Mouse (Mus musculus): ENCODE measurements around the gene Heatr4.
"Not testable (repeated sequence)": the region's sequence is repeated elsewhere in the genome, so short reads cannot be mapped to it uniquely, and the experiment has no call there.

Heatr4 gene

DNA sequence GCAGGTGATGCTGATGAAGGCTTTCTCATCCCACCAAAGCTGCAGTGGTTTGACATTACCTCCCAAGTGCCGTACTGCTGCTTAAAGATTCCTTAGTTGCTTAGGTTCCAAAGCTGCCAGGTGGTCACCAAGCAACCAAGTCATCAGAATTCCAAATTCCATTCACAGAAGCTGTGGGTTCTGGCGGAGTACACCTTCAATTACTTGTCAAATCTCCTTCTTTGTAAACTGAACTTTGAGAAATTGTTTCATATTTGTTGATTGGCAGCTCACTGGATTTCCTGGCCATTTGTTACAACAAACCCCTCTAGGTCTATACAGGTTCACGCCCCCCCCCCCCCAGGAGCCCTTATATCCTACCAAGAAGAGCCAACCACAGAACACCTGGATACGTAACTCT is at the start of gene Heatr4:
Gene Heatr4 (minus strand): TSS at position 101 of the 400 bp plus-strand sequence.
- DNase-seq (ENCODE audit: low read depth, low spot score): no peak

DNA sequence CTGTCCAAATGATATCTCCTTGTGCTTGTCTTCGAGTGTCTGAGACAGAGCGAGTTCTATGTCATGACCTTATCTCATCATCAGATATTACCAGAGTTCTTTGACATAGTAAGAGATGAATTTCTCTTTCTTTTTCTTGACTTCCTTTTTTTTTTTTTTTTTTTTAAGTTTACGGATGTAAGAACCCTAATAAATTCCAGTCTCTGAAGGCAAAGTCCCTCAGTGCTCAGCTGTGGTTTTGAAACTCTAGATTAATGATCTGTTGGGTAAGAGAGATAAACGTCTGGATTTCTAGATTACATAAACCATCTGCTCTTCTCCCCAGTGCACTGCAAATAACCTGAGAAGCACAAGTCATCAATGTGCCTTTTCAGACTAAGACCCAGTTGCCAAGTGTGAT is 49.5 kb upstream of the Heatr4 start:
- no peak for DNase-seq (ENCODE audit: low read depth, low spot score)

DNA sequence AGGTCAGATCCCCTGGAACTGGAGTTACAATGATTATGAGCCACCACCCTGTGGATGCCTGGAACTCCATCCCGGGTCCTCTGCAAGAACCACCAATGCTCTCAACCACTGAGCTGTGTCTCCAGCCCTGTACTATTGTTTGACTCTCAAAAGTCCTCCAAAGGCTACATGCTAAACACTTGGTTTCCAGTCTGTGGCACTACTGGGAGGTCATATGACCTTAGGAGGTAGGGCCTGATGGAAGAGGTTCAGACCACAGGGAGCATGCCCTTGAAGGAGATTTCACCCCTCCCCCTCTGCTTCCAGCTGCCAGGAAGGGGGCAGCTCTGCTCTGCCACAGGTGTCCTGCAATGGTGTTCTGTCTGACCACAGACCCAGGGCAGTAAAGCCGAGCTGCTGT is 48.6 kb upstream of the Heatr4 start:
- DNase-seq (ENCODE audit: low read depth, low spot score): not testable (repeated sequence)

DNA sequence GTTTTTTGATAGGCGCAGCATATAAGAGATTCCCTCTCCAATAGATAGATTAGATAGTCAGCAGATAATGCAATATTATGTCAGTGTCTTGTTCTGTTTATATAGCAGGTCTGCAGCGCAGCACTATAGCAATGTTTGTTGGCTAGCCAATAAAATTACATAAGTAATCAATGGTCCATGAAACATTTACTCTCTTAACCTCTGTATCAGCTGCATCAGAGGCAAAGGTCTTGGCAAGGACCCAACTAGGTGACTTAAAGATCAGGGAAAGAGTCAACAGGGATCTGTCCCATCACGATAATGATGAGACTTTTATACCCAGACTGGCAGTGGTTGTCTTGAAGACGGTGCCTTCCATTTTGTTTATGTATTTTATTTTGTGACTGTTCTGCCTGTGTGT is 48.2 kb upstream of the Heatr4 start:
- DNase-seq (ENCODE audit: low read depth, low spot score): no peak

DNA sequence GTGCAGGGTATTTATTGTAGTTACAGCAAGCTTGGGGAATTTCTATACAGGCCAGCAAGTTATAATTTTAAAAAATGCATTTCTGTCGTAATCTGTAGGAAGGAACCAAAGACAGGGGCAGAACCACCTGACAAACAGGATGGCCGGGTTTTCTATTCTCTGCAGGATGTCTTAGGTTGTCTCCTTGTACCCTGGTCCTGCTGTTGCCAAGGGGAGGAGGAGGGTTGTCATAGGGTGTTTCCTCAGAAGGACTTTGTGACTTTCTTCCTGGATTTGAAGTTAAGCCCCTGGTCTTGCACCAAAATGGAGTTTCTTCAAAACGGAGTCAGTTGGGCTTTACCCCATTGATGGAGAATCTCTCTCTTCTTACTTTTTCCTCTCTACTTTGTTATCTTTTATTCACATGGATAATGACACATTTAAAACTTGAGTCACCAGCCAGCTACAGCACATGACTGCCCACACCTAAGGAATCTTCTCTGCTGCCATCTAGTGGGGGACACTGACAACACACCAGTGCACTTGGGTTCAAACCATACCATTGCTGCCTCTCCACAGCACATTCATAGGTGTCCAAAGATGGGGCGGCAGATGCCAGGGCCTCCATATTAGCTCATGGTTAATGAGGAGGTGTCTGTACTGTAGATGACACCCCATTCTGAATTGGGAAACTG is 46.1 kb upstream of the Heatr4 start:
- peak; percentile 93 for DNase-seq (ENCODE audit: low read depth, low spot score)

DNA sequence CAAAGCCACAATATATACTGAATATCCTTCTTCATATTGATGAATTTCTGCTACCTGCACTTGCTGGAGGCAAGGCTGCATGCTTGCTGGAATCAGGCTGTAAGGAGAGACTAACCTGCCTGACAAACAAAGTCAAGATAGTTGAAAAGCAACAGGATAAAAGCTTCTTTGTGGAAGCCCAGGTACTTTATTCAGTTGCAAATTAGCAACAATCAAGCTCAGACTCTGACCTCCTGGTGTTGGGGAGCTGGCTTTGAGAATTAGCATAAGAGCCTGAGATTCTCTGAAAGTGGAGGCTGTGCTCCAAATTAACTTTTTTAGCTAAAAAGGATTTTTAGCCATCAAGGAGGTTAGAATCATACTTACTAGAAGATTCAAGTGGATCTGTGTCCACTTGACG is 44.4 kb upstream of the Heatr4 start:
- not testable (repeated sequence) for DNase-seq (ENCODE audit: low read depth, low spot score)

DNA sequence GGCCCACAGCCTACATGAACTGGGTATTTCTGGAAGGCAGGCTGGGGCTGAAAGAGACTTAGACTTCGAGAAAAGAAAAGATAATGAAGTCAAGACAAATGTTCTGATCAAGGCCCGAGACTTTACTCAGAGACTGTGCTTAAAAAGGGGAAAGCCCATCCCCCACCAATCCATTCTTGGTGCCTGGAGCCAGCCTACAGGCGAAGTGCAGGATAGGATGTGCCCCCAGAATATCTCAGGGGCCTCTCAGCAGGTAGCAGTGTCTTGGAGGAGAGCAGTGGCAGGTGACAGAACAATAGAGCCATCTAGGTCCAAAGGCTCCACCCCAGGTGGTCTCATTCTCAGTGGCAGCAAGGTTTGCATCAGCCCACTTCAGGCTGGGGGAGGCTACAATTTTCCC is 43.7 kb upstream of the Heatr4 start:
- not testable (repeated sequence) for DNase-seq (ENCODE audit: low read depth, low spot score)

DNA sequence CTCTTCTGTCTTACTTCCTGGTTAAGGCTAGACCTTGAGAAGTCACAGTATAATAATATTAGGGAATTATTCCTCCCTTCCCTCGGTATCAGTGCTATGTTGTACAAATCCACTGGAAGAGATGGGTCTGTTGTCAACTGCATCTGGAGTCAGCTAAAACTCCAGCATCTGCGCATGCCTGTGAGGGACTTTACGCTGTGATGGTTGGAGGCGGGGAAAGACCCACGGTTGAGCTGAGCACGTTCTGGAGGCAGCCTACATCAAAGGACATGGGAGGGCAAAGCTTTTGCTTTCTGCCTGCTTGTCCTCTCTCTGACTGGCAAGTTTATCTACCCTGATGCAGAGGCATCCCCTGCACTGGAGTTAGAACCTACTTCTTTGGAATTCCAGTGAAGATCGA is 41.2 kb upstream of the Heatr4 start:
- no peak for DNase-seq (ENCODE audit: low read depth, low spot score)

DNA sequence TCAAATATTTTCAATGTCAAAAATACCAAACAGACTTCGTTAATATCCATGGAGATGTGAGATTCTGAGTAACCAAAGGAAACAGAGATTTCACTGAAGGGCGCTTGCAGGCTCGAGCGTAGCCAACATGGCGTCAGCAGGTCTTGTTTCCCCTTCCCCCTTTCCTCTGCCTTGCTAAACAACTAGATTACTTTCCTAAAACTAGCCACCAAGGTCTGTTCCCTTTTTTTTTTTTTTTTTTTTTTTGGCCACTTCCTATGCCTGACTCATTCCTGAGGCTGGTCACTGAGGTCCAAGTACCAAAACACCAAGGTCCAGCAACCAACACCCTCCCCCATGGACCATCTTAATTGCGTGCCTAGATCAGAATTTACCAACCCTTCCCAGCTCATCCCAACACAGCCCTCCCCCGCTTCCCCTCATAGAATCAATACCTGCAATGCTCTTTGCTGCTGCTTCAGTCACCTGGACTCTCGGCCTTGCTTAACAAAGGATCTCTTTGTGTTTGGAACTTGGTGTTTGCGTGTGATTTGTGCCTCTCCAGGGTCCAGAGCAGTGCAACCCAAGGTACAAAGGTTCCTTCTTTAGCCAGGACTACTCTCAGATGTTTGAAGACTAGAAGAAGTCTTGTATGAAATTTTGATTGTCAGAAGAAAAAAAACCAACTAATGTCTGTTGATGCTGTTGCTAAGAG is 38.5 kb upstream of the Heatr4 start:
- DNase-seq (ENCODE audit: low read depth, low spot score): no peak

DNA sequence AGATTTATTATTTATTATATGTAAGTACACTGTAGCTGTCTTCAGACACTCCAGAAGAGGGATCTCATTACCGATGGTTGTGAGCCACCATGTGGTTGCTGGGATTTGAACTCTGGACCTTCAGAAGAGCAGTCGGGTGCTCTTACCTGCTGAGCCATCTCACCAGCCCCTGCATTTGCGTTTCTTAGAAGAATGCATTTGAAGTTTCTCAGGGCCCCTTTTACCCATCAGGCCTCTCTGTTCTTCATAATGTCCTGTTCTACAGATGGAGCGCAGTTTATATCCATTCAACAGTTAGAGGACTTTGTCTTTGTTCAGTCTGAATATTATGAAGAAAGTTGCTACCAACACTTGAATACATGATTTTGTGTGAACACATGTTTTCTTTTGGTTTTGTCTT is 37.6 kb upstream of the Heatr4 start:
- DNase-seq (ENCODE audit: low read depth, low spot score): not testable (repeated sequence)

DNA sequence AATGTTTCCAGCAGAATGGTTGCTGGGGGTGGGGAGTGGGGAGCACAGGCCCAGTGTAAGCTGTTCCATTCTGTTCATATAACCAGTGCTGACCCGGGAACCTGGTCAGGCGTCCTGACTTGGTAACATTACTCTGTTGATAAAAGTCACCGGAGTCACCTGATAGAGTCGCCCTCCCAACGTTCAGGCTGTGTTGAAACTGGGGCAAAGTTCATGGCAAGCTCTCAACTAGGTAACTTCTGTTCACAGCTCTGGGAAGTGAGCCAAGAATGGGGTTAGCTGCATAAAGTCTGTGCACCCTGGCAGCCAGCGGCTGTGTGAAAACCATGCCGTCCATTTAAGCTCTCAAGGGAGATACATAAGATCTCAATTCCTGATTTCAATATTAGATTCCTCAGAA is 35.9 kb upstream of the Heatr4 start:
- not testable (repeated sequence) for DNase-seq (ENCODE audit: low read depth, low spot score)

DNA sequence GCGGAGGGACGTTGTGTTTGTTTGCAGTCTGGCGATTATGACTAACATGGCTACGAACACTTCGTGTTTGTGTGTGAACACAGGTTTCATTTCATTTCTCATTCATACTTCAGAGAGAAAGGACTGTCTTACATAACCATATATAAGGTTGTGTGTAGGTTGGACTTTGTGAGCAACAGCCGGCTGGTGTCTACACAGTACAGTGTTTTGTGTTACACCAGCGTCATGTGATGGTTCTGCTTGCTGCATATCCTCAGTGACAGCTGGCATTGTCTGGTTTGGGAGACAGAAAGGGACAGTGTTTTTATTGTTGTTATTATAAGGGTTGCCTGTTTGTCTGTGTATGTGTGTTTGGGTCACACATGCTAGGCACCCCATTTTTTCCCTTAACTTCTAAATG is 29.0 kb upstream of the Heatr4 start:
- peak; percentile 78 for DNase-seq (ENCODE audit: low read depth, low spot score)

DNA sequence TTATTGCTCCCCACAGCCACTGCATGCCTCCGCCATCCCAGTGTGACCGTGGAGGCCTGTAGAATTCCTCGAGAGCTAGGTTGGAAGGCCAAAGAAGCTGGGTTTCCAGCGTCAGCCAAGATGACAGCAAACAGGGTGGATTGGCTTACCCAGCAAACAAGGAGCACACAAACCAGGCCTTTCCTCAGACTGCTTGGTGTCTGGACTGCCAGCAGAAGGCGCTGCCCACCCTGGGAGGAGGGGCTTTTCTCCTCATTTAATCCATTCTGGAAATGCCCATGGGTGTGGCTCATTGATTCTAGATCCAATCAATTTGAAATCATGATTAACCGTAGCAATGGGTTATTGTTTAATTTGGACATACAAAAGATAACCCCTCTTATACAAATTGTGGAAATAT is 28.5 kb upstream of the Heatr4 start:
- no peak for DNase-seq (ENCODE audit: low read depth, low spot score)

DNA sequence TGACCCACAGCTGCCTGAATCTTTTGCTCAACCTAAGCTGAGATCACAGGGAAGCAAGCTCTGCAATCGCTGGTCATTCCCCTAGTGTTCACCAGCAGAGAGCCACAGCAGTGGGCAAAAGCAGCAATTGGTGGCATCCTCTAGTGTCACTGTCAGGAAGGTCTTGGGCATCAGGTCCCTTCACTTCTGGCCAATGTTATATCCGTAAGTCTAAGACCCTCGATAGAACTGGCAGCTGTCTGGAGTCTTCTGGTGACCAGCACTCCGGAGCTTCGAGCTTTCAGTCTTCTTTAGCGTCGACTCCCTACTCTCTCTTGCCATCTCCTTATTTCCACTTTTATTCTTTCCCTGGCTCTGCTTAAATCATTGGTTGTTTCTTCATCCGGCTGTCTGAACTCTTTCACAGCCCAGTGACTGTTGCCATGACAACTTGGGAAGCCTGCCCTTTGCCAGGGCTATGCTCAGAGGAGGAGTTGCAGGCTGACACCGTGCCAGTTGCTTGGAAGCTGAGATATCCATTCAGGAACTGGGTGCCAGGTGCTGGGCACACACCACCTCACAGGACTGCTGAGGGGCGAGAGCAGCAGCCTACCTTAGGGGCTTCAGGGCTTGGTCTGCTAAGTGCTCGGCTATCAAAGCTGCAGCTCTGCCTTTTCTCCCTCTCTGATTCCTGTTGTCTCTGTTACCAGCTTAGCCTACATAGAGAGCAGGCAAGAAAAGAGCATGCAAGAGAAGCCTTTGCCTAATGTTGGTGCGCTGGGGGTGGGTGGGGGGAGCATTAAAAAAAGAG is 26.8 kb upstream of the Heatr4 start:
- DNase-seq (ENCODE audit: low read depth, low spot score): peak; percentile 95

DNA sequence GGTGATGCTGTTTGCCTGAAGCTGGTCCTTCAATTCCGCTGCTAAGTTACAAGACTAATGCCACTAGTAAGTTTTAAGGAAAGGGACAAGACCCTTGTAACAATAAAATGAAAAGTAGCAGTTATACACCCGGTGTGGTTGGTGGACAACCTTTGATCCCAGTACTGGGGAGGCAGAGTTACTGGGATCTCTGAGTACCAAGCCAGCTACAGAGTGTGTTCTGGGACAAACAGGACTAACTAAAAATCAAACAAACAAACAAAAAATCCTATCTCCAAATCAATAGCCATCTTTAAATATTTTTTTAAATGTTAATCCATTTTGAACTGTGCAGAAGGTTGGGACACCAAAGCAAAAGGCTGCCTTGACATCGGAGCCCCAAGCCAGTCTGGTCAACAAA is 25.5 kb upstream of the Heatr4 start:
- no peak for DNase-seq (ENCODE audit: low read depth, low spot score)

DNA sequence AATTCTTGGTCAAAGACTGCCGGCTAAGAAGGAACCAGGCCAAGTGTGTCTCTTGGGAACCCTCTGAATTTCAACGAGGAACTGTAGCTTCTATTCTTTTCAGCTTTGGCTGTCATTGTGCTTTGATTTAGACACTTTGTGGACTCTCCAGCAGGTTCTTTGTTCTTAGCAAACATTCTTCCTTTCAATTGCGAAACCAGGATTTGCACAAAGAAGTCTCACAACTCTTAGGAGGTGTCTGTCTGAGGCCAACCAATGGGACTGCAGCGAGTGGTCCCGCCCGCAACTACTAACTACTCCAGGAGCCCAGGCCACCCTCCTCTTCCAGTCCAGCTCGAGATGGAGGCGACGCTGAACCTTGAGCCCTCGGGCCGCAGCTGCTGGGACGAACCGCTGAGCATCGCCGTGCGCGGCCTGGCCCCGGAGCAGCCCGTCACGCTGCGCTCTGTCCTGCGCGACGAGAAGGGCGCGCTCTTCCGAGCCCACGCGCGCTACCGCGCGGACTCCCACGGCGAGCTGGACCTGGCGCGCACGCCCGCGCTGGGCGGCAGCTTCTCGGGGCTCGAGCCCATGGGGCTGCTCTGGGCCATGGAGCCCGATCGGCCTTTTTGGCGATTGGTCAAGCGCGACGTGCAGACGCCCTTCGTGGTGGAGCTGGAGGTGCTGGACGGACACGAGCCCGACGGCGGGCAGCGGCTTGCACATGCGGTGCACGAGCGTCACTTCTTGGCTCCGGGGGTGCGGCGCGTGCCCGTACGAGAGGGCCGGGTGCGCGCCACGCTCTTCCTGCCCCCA is 24.7 kb upstream of the Heatr4 start, which contains the start of gene Acot1:
Gene Acot1 (plus strand): TSS at position 320 of the 795 bp plus-strand sequence.
- DNase-seq (ENCODE audit: low read depth, low spot score): peak; percentile 79

DNA sequence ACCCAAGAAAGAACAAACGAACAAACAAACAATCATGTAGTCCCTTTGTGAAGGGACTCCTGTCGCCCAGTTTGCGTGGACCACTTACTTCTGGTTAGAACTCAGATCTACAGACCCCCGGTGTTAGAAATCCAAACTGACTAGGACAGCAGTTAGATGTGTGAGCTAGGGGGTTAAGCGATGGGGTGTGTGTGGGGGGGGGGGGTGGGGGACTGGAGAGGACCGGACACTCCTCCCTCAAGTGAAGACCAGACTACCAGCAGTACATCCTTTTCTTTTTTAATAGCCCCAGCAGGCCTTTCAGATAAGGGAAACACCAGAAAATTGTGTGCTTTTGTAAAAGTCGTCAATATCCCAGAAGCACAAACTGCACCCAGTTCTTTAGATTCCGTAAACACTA is 24.1 kb upstream of the Heatr4 start:
- DNase-seq (ENCODE audit: low read depth, low spot score): no peak

DNA sequence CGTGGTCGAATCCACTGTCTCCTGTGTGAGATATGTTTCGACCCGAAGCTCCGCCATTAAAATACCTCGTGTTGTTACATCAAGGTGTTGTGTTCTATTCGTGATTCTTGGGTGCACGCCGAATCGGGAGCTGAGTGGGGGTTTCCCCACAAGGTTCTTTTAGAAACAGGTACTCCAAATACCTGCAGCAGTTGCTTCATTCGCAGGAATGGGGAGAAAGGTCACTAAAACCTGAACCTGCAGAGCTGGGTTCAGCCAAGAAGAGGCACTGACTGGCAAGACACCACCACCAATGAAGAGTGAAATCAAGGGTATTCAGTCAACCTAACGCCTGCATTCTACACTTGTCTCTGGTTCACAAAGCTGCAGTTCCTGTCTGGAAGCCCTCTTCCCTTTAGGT is 23.6 kb upstream of the Heatr4 start:
- no peak for DNase-seq (ENCODE audit: low read depth, low spot score)

DNA sequence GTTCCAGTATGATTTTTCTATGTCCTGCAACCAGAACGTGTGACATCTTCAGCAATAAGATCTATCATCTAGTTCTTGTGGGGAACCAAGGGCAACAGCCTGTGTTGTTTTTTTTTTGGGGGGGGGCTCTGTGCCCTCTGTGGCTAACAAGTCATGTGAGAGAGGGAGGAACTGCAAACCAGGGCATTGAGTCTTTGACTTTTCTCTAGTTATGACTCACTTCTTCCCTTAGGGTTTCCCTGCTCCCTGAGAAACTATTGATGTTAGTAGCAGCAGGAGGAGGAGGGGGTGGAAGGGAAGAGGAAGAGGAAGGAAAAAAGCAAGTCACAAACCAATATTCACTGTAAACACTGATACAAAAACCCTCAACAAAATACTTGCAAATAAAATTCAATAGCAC is 19.2 kb upstream of the Heatr4 start:
- DNase-seq (ENCODE audit: low read depth, low spot score): no peak

DNA sequence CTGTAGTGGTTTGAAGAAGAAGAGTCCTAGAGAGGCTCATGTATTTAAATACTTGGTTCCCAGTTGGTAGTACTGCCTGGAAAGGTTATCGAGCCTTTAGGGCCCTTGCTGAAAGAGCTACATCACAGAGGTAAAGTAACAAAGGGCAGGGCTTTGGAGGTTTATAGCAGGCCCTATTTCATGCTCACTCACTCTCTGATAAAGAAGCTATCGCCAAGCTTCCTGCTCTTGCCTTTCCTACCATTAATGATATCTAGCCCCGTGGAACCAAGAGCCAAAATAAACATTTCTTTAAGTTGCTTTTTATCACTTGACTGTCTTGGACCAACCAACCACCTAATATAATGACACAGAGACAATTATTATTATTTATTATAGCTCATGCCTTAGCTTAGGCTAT is 15.8 kb upstream of the Heatr4 start:
- DNase-seq (ENCODE audit: low read depth, low spot score): no peak

DNA sequence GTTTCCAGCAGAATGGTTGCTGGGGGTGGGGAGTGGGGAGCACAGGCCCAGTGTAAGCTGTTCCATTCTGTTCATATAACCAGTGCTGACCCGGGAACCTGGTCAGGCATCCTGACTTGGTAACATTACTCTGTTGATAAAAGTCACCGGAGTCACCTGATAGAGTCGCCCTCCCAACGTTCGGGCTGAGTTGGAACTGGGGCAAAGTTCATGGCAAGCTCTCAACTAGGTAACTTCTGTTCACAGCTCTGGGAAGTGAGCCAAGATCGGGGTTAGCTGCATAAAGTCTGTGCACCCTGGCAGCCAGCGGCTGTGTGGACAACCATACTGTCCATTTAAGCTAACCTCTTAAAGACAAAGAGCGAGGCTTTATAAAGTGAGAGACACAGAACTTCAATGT is 14.6 kb upstream of the Heatr4 start:
- not testable (repeated sequence) for DNase-seq (ENCODE audit: low read depth, low spot score)
